Mouse (Mus musculus) stomach, postnatal 0 days (tissue): ENCODE measurements around the gene Safb.

ENCODE experiments used
- CTCF ChIP-seq: IDR thresholded peaks from 2 replicates; pipeline ENCODE4 v1.5.1; 2016; ENCODE audit warnings: antibody characterized with exemption, low read depth, mild to moderate bottlenecking, moderate library complexity
- EP300 ChIP-seq: optimal IDR thresholded peaks from 2 replicates; pipeline ENCODE3; 2016; ENCODE audit warnings: antibody characterized with exemption

DNA sequence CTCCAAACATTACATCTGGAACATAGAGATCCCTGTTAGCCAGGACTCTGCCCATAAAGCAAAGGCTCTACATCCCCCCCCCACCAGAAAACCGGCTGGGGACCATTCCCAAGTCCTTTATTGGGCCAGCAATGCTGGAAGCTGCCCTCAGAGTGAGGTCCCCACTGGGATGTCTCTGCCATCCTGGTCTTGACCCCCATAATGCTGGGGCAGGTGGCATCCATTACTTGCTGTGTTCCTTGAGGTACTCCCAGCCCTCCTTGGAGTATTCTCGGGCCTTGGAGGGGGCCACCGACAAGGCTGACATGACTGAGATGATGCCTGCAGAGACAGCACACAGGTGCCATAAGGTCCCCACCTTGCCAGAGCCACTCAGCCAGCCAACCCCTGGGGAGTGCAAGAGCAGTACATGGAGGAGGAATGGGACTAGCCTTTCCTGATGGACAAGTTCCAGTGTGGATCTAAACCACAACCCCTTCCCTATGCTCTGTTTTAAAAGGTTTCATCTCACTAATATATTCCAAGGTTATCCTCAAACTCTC is 23.0 kb downstream of the Safb start:
- no peak for TF ChIP-seq CTCF
- TF ChIP-seq EP300 = no peak
